Mouse (Mus musculus) spleen, postnatal 36 days (tissue): ENCODE data around the gene E330034G19Rik.

Experiments
- DNase-seq, 2 experiments: peaks; one replicate each; pipeline ENCODE4 v3.0.0; 2022; ENCODE audit warnings: low spot score in 2 of 2, mixed read lengths in 1 of 2

The E330034G19Rik gene

GRCm38 (mm10) chr14:24292914-24293313 lies at the start of gene E330034G19Rik:
Gene E330034G19Rik, plus strand, starts transcription at chr14:24293214.
- no peak for DNase-seq

GRCm38 (mm10) chr14:24244330-24245176 lies 48.5 kb upstream of the E330034G19Rik start:
- no peak for DNase-seq

- peak in 1 of 2 experiments; percentile 2 for DNase-seq
Observed at GRCm38 (mm10) chr14:24245177-24246081, 47.6 kb upstream of the E330034G19Rik start, which contains the start of gene Dlg5. Gene Dlg5, minus strand, starts transcription at chr14:24245920.

GRCm38 (mm10) chr14:24249926-24250325 lies 43.1 kb upstream of the E330034G19Rik start:
- no peak for DNase-seq

- no peak for DNase-seq
Observed at GRCm38 (mm10) chr14:24251326-24251725, 41.7 kb upstream of the E330034G19Rik start.

GRCm38 (mm10) chr14:24253611-24254202 lies 39.3 kb upstream of the E330034G19Rik start:
- DNase-seq, result no peak

GRCm38 (mm10) chr14:24255956-24256355 lies 37.1 kb upstream of the E330034G19Rik start:
- DNase-seq, result no peak

GRCm38 (mm10) chr14:24260391-24260790 lies 32.6 kb upstream of the E330034G19Rik start:
- DNase-seq, result no peak

- no peak for DNase-seq
Observed at GRCm38 (mm10) chr14:24262382-24262781, 30.6 kb upstream of the E330034G19Rik start.

GRCm38 (mm10) chr14:24262915-24263314 lies 30.1 kb upstream of the E330034G19Rik start:
- DNase-seq, result no peak

- no peak for DNase-seq
Observed at GRCm38 (mm10) chr14:24269571-24269970, 23.4 kb upstream of the E330034G19Rik start.

GRCm38 (mm10) chr14:24273575-24273974 lies 19.4 kb upstream of the E330034G19Rik start:
- no peak for DNase-seq

GRCm38 (mm10) chr14:24275534-24275933 lies 17.5 kb upstream of the E330034G19Rik start:
- no peak for DNase-seq

- DNase-seq, result no peak
Observed at GRCm38 (mm10) chr14:24281278-24281677, 11.7 kb upstream of the E330034G19Rik start.

GRCm38 (mm10) chr14:24282276-24282675 lies 10.7 kb upstream of the E330034G19Rik start:
- DNase-seq, result no peak

- DNase-seq, result no peak
Observed at GRCm38 (mm10) chr14:24286136-24286535, 6.9 kb upstream of the E330034G19Rik start.

GRCm38 (mm10) chr14:24290726-24291125 lies 2.3 kb upstream of the E330034G19Rik start:
- no peak for DNase-seq

- no peak for DNase-seq
Observed at GRCm38 (mm10) chr14:24293631-24294030, 617 bp downstream of the E330034G19Rik start.

GRCm38 (mm10) chr14:24302126-24302525 lies 9.1 kb downstream of the E330034G19Rik start:
- peak in 1 of 2 experiments; percentile 19 for DNase-seq

- no peak for DNase-seq
Observed at GRCm38 (mm10) chr14:24306667-24307066, 13.7 kb downstream of the E330034G19Rik start.

- DNase-seq, result no peak
Observed at GRCm38 (mm10) chr14:24307146-24307545, 14.1 kb downstream of the E330034G19Rik start.

GRCm38 (mm10) chr14:24311110-24311509 lies 18.1 kb downstream of the E330034G19Rik start:
- DNase-seq, result peak; percentile 14 to 18
